Mouse (Mus musculus): ENCODE measurements around the gene Slc36a2. TPM values are rescaled to one million over a fixed set of nuclear protein-coding genes. Genes with fewer than 3 reads are reported as not detected.

The Slc36a2 gene
- polyA plus RNA-seq, 1 experiment from 2014 or later: not detected

- no peaks in the 10 kb centered on the region for H3K36me3 ChIP-seq
- H3K9ac ChIP-seq (replicated peaks): no peak overlapping the region
- H3K4me1 ChIP-seq: peaks cover 15% of the 10 kb centered on the region
- no peaks in the 10 kb centered on the region for H3K9me3 ChIP-seq
- 90% methylated on average over 6 of the region's 6 CpGs for WGBS
- H3K4me3 ChIP-seq: no peak overlapping the region
- no peak overlapping the region for H3K4me2 ChIP-seq (replicated peaks)
- no peak for ATAC-seq (replicated peaks)
- no peaks in the 10 kb centered on the region for H3K27me3 ChIP-seq
- no peak overlapping the region for H3K27ac ChIP-seq (replicated peaks)
Measured at GRCm38 (mm10) chr11:55209626-55210353, 24.9 kb upstream of the Slc36a2 start.

GRCm38 (mm10) chr11:55209032-55209431 is 24.2 kb upstream of the Slc36a2 start:
- Histone ChIP-seq H3K9ac (replicated peaks) (no peak overlapping the region), H3K27me3 (no peaks in the 10 kb centered on the region), H3K36me3 (no peaks in the 10 kb centered on the region), H3K4me1 (peaks cover 17% of the 10 kb centered on the region), H3K9me3 (no peaks in the 10 kb centered on the region), H3K4me2 (replicated peaks) (no peak overlapping the region), H3K4me3 (no peak overlapping the region), H3K27ac (replicated peaks) (no peak overlapping the region; the same call in 1 of the 2 replicates)
- no peak for ATAC-seq (replicated peaks)
- 74% methylated on average over 2 of the region's 2 CpGs for WGBS

- H3K4me1 ChIP-seq: peaks cover 17% of the 10 kb centered on the region
- H3K4me2 ChIP-seq (replicated peaks): no peak overlapping the region
- H3K36me3 ChIP-seq: no peaks in the 10 kb centered on the region
- H3K27ac ChIP-seq (replicated peaks): no peak overlapping the region; the same call in 1 of the 2 replicates
- no peak overlapping the region for H3K4me3 ChIP-seq
- no peaks in the 10 kb centered on the region for H3K27me3 ChIP-seq
- H3K9me3 ChIP-seq: no peaks in the 10 kb centered on the region
- 74% methylated on average over 6 of the region's 6 CpGs for WGBS
- ATAC-seq (replicated peaks): no peak
- no peak overlapping the region for H3K9ac ChIP-seq (replicated peaks)
Measured at GRCm38 (mm10) chr11:55208001-55208690, 23.3 kb upstream of the Slc36a2 start.

- Histone ChIP-seq H3K4me1 (peaks cover 13% of the 10 kb centered on the region), H3K9ac (replicated peaks) (peak overlapping the region; percentile 85), H3K27ac (replicated peaks) (0 out of 2 replicates have a peak overlapping the region, but pooled peaks have one; percentile 2), H3K36me3 (no peaks in the 10 kb centered on the region), H3K9me3 (no peaks in the 10 kb centered on the region), H3K4me3 (peak overlapping the region; percentile 92), H3K4me2 (replicated peaks) (peak overlapping the region; percentile 95), H3K27me3 (no peaks in the 10 kb centered on the region)
- ATAC-seq (replicated peaks): peak; percentile 60; the same call in 1 of the 2 replicates
- WGBS: 4% methylated on average over 17 of the region's 17 CpGs
Measured at GRCm38 (mm10) chr11:55204602-55205001, 19.7 kb upstream of the Slc36a2 start.

- peak; percentile 96 for ATAC-seq (replicated peaks)
- peaks cover 13% of the 10 kb centered on the region for H3K4me1 ChIP-seq
- no peaks in the 10 kb centered on the region for H3K27me3 ChIP-seq
- H3K27ac ChIP-seq (replicated peaks): 0 out of 2 replicates have a peak within 1 kb of the TSS, but pooled peaks have one; percentile 2
- H3K9me3 ChIP-seq: no peaks in the 10 kb centered on the region
- H3K4me3 ChIP-seq: peak within 1 kb of the TSS; percentile 92
- WGBS: 0% methylated on average over 29 of the region's 31 CpGs
- peak within 1 kb of the TSS; percentile 85 for H3K9ac ChIP-seq (replicated peaks)
- peak within 1 kb of the TSS; percentile 95 for H3K4me2 ChIP-seq (replicated peaks)
- no peaks in the 10 kb centered on the region for H3K36me3 ChIP-seq
Measured at GRCm38 (mm10) chr11:55204159-55204596, 19.3 kb upstream of the Slc36a2 start, which contains the start of gene Slc36a1. Slc36a1 (plus strand) TSS chr11:55204350.

- H3K9me3 ChIP-seq: no peaks in the 10 kb centered on the region
- H3K4me3 ChIP-seq: no peak overlapping the region
- 86% methylated on average over 8 of the region's 8 CpGs for WGBS
- no peaks in the 10 kb centered on the region for H3K27me3 ChIP-seq
- no peak overlapping the region for H3K9ac ChIP-seq (replicated peaks)
- no peaks in the 10 kb centered on the region for H3K4me1 ChIP-seq
- no peak overlapping the region for H3K4me2 ChIP-seq (replicated peaks)
- no peak overlapping the region for H3K27ac ChIP-seq (replicated peaks)
- no peak for ATAC-seq (replicated peaks)
- H3K36me3 ChIP-seq: no peaks in the 10 kb centered on the region
Measured at GRCm38 (mm10) chr11:55197740-55198510, 13.0 kb upstream of the Slc36a2 start.

GRCm38 (mm10) chr11:55197086-55197485 is 12.2 kb upstream of the Slc36a2 start:
- Histone ChIP-seq H3K27ac (replicated peaks) (no peak overlapping the region), H3K4me3 (no peak overlapping the region), H3K9me3 (no peaks in the 10 kb centered on the region), H3K36me3 (no peaks in the 10 kb centered on the region), H3K4me1 (no peaks in the 10 kb centered on the region), H3K4me2 (replicated peaks) (no peak overlapping the region), H3K9ac (replicated peaks) (no peak overlapping the region), H3K27me3 (no peaks in the 10 kb centered on the region)
- ATAC-seq (replicated peaks): no peak
- 69% methylated on average over 6 of the region's 6 CpGs for WGBS

GRCm38 (mm10) chr11:55190216-55190615 is 5.3 kb upstream of the Slc36a2 start:
- H3K4me2 ChIP-seq (replicated peaks): no peak overlapping the region
- 78% methylated on average over 3 of the region's 3 CpGs for WGBS
- no peak overlapping the region for H3K4me3 ChIP-seq
- H3K9ac ChIP-seq (replicated peaks): no peak overlapping the region
- H3K27ac ChIP-seq (replicated peaks): no peak overlapping the region
- no peaks in the 10 kb centered on the region for H3K36me3 ChIP-seq
- no peaks in the 10 kb centered on the region for H3K9me3 ChIP-seq
- H3K4me1 ChIP-seq: no peaks in the 10 kb centered on the region
- ATAC-seq (replicated peaks): no peak
- no peaks in the 10 kb centered on the region for H3K27me3 ChIP-seq

- ATAC-seq (replicated peaks): no peak
- Histone ChIP-seq H3K4me1 (no peaks in the 10 kb centered on the region), H3K9ac (replicated peaks) (no peak overlapping the region), H3K4me3 (no peak overlapping the region), H3K4me2 (replicated peaks) (no peak overlapping the region), H3K9me3 (no peaks in the 10 kb centered on the region), H3K27ac (replicated peaks) (no peak overlapping the region), H3K27me3 (no peaks in the 10 kb centered on the region), H3K36me3 (no peaks in the 10 kb centered on the region)
- 86% methylated on average over 6 of the region's 6 CpGs for WGBS
Measured at GRCm38 (mm10) chr11:55187777-55188176, 2.9 kb upstream of the Slc36a2 start.

- 80% methylated on average over 4 of the region's 4 CpGs for WGBS
- H3K27me3 ChIP-seq: no peaks in the 10 kb centered on the region
- H3K27ac ChIP-seq (replicated peaks): no peak overlapping the region
- no peak overlapping the region for H3K4me2 ChIP-seq (replicated peaks)
- no peaks in the 10 kb centered on the region for H3K9me3 ChIP-seq
- no peak for ATAC-seq (replicated peaks)
- H3K4me3 ChIP-seq: no peak overlapping the region
- H3K36me3 ChIP-seq: no peaks in the 10 kb centered on the region
- no peaks in the 10 kb centered on the region for H3K4me1 ChIP-seq
- no peak overlapping the region for H3K9ac ChIP-seq (replicated peaks)
Measured at GRCm38 (mm10) chr11:55187292-55187691, 2.4 kb upstream of the Slc36a2 start.

GRCm38 (mm10) chr11:55184246-55184645 is 631 bp downstream of the Slc36a2 start:
- no peaks in the 10 kb centered on the region for H3K4me1 ChIP-seq
- H3K36me3 ChIP-seq: no peaks in the 10 kb centered on the region
- 88% methylated on average over 5 of the region's 5 CpGs for WGBS
- H3K27ac ChIP-seq (replicated peaks): no peak overlapping the region
- no peak overlapping the region for H3K4me2 ChIP-seq (replicated peaks)
- H3K4me3 ChIP-seq: no peak overlapping the region
- H3K9me3 ChIP-seq: no peaks in the 10 kb centered on the region
- ATAC-seq (replicated peaks): no peak
- H3K9ac ChIP-seq (replicated peaks): no peak overlapping the region
- no peaks in the 10 kb centered on the region for H3K27me3 ChIP-seq

- Histone ChIP-seq H3K9me3 (no peaks in the 10 kb centered on the region), H3K27ac (replicated peaks) (no peak overlapping the region), H3K4me3 (no peak overlapping the region), H3K4me1 (no peaks in the 10 kb centered on the region), H3K36me3 (no peaks in the 10 kb centered on the region), H3K27me3 (no peaks in the 10 kb centered on the region), H3K9ac (replicated peaks) (no peak overlapping the region), H3K4me2 (replicated peaks) (no peak overlapping the region)
- WGBS: 68% methylated on average over 7 of the region's 7 CpGs
- ATAC-seq (replicated peaks): no peak
Measured at GRCm38 (mm10) chr11:55183124-55183523, 1.8 kb downstream of the Slc36a2 start.

All from forebrain, embryonic 15.5 days (tissue).